Mouse (Mus musculus) kidney, embryonic 15.5 days (tissue): Measurements from ENCODE around the gene Gm20538. TPM values are rescaled to one million over a fixed set of nuclear protein-coding genes. Genes with fewer than 3 reads are reported as not detected.

Source experiments
- ATAC-seq: fragments of 200-750 bp; cut with Nextera tagmentation; replicated peaks from 2 replicates; pipeline ENCODE4 v1.8.0; 2017; ENCODE audit warnings: moderate TSS enrichment; ENCODE audit not compliant: low FRiP score
- H3K27ac ChIP-seq: fragments of 300-500 bp; sonication (generic); 2 replicates; pipeline ENCODE4 v1.5.1; 2015; ENCODE audit warnings: mild to moderate bottlenecking, inconsistent platforms
- H3K27me3 ChIP-seq: fragments of 300-500 bp; sonication (generic); 2 replicates; pipeline ENCODE4 v1.6.1; 2015; ENCODE audit warnings: inconsistent platforms
- H3K36me3 ChIP-seq: fragments of 300-500 bp; sonication (generic); 2 replicates; pipeline ENCODE4 v1.6.1; 2015; ENCODE audit warnings: inconsistent platforms
- H3K4me1 ChIP-seq: fragments of 300-500 bp; sonication (generic); 2 replicates; pipeline ENCODE4 v1.6.1; 2015; ENCODE audit warnings: inconsistent platforms
- H3K4me2 ChIP-seq: fragments of 300-500 bp; sonication (generic); 2 replicates; pipeline ENCODE4 v1.6.1; 2015; ENCODE audit warnings: moderate library complexity, mild to moderate bottlenecking, inconsistent platforms
- H3K4me3 ChIP-seq: fragments of 300-500 bp; sonication (generic); replicated peaks from 2 replicates; pipeline ENCODE4 v1.5.1; 2015; ENCODE audit warnings: mild to moderate bottlenecking, inconsistent platforms
- H3K9ac ChIP-seq: fragments of 300-500 bp; sonication (generic); 2 replicates; pipeline ENCODE4 v1.6.1; 2015; ENCODE audit warnings: mild to moderate bottlenecking, inconsistent platforms
- H3K9me3 ChIP-seq: fragments of 300-500 bp; sonication (generic); replicated peaks from 2 replicates; pipeline ENCODE4 v1.6.1; 2016; ENCODE audit warnings: inconsistent platforms
- WGBS: fragments of 180-500 bp; shearing (Covaris S2); methylation state at CpG from one replicate; pipeline ENCODE4 v1.1.7; 2015; ENCODE audit warnings: mixed read lengths; 5-methylcytosine and 5-hydroxymethylcytosine counted together
- polyA plus RNA-seq: library from polyadenylated mRNA; unstranded; fragments of >200 nt; fragmentation: Nextera tagmentation; extraction: Ambion mirVana; gene quantifications from 2 replicates; pipeline ENCODE4 v1.2.1, GENCODE M21; 2015

The Gm20538 gene
- polyA plus RNA-seq, 1 experiment from 2014 or later, result not detected

DNA sequence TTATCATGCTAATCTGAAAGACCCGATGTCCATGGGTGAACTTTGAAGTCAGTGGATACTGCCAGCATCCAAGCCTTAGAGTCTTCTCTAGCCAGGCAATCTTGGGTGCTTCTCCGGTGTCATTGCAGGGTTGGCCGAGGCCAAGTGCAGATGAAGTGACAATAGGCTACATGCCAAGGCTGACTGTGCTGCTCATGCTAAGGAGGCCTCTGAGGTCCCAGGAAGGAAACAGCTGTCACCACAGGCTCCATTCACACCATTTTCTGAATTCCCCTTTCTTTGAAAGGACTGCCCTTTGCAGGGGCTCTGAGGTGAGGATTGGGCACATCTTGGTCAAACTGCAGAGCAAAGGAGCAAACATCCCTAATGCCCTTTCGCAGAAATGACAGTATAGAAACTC is 49.9 kb downstream of the Gm20538 start:
- Histone ChIP-seq H3K36me3 (no peaks in the 10 kb centered on the region), H3K27me3 (peaks cover 24% of the 10 kb centered on the region; the same call in 1 of the 2 replicates), H3K9ac (no peak overlapping the region), H3K4me3 (no peak overlapping the region), H3K27ac (no peak overlapping the region), H3K9me3 (no peaks in the 10 kb centered on the region), H3K4me2 (no peak overlapping the region), H3K4me1 (peaks cover 30% of the 10 kb centered on the region)
- no peak for ATAC-seq
- 69% methylated on average over 4 of the region's 4 CpGs for WGBS

GRCm38 (mm10) chr19:44501925-44502324 is 50.7 kb downstream of the Gm20538 start:
- Histone ChIP-seq H3K9me3 (no peaks in the 10 kb centered on the region), H3K9ac (no peak overlapping the region), H3K27me3 (peaks cover 21% of the 10 kb centered on the region; the same call in 1 of the 2 replicates), H3K36me3 (no peaks in the 10 kb centered on the region), H3K4me1 (peaks cover 30% of the 10 kb centered on the region), H3K4me3 (no peak overlapping the region), H3K4me2 (no peak overlapping the region), H3K27ac (no peak overlapping the region)
- ATAC-seq, result no peak
- 55% methylated on average over 6 of the region's 6 CpGs for WGBS

- peak; percentile 40; the same call in 1 of the 2 replicates for ATAC-seq
- Histone ChIP-seq H3K27ac (peak overlapping the region; percentile 42; the same call in 1 of the 2 replicates), H3K27me3 (peaks cover 24% of the 10 kb centered on the region; the same call in 1 of the 2 replicates), H3K4me2 (no peak overlapping the region), H3K9ac (no peak overlapping the region), H3K36me3 (no peaks in the 10 kb centered on the region), H3K4me3 (no peak overlapping the region), H3K9me3 (no peaks in the 10 kb centered on the region), H3K4me1 (peaks cover 30% of the 10 kb centered on the region)
- WGBS, result 21% methylated on average over 5 of the region's 5 CpGs
Measured at GRCm38 (mm10) chr19:44500240-44500639, 52.4 kb downstream of the Gm20538 start.

DNA sequence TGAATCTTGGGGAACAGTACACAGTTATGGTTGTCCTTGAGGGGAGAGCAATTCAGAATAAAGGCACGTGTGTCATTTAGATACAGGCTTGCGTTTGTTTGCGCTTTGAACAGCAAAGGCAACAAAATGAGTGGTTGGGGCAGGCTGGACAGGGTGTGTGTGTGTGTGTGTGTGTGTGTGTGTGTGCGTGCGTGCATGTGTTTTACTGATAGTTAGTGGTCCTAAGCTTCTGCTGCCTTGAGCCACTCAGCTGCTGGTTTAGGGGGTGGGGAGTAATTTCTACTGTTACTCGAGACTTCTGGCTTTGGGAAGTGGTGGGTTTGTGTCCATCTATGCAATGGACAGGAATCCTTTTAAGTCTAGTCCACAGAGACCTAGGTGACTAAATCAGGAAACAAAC is 53.7 kb downstream of the Gm20538 start:
- Histone ChIP-seq H3K27ac (peak overlapping the region; percentile 66; the same call in 1 of the 2 replicates), H3K9me3 (no peaks in the 10 kb centered on the region), H3K9ac (no peak overlapping the region), H3K4me1 (peaks cover 30% of the 10 kb centered on the region), H3K4me2 (no peak overlapping the region), H3K4me3 (no peak overlapping the region), H3K27me3 (peaks cover 22% of the 10 kb centered on the region; the same call in 1 of the 2 replicates), H3K36me3 (no peaks in the 10 kb centered on the region)
- no peak for ATAC-seq
- 27% methylated on average over 6 of the region's 6 CpGs for WGBS

- no peak for ATAC-seq
- WGBS, result 76% methylated on average over 10 of the region's 10 CpGs
- H3K4me2 ChIP-seq, result no peak overlapping the region
- H3K36me3 ChIP-seq, result no peaks in the 10 kb centered on the region
- H3K27ac ChIP-seq, result no peak overlapping the region
- H3K4me3 ChIP-seq, result no peak overlapping the region
- peaks cover 26% of the 10 kb centered on the region; the same call in 1 of the 2 replicates for H3K27me3 ChIP-seq
- peaks cover 26% of the 10 kb centered on the region for H3K4me1 ChIP-seq
- no peaks in the 10 kb centered on the region for H3K9me3 ChIP-seq
- no peak overlapping the region for H3K9ac ChIP-seq
Measured at GRCm38 (mm10) chr19:44496941-44497340, 55.7 kb downstream of the Gm20538 start.

GRCm38 (mm10) chr19:44496511-44496910 is 56.1 kb downstream of the Gm20538 start:
- WGBS, result 62% methylated on average over 8 of the region's 8 CpGs

More at GRCm38 (mm10) chr19:44496511-44496910, 56.1 kb downstream of the Gm20538 start:
- H3K27ac ChIP-seq, result no peak overlapping the region
- no peaks in the 10 kb centered on the region for H3K36me3 ChIP-seq
- no peaks in the 10 kb centered on the region for H3K9me3 ChIP-seq
- H3K9ac ChIP-seq, result no peak overlapping the region
- ATAC-seq, result no peak
- H3K4me1 ChIP-seq, result peaks cover 23% of the 10 kb centered on the region
- H3K4me2 ChIP-seq, result no peak overlapping the region
- no peak overlapping the region for H3K4me3 ChIP-seq
- peaks cover 29% of the 10 kb centered on the region; the same call in 1 of the 2 replicates for H3K27me3 ChIP-seq

Other genes with a start within 250 kb of the Gm20538 start
- 0.09 and 0.10 TPM in 2 replicates for gene Scd4, start 219.7 kb downstream of the Gm20538 start, polyA plus RNA-seq
- 4.1 and 5.2 TPM in 2 replicates for gene Scd1, start 145.0 kb downstream of the Gm20538 start, polyA plus RNA-seq
- 2.6 and 3.4 TPM in 2 replicates for gene Wnt8b, start 59.4 kb downstream of the Gm20538 start, polyA plus RNA-seq
- 1.1 and 1.3 TPM in 2 replicates for gene Sec31b, start 7.0 kb downstream of the Gm20538 start, polyA plus RNA-seq
- gene Ndufb8, start 2.6 kb upstream of the Gm20538 start, polyA plus RNA-seq, result 599 and 609 TPM in 2 replicates
- 32.4 and 32.5 TPM in 2 replicates for gene Hif1an, start 10.0 kb upstream of the Gm20538 start, polyA plus RNA-seq
- 34.6 and 36.9 TPM in 2 replicates for gene Pax2, start 203.2 kb upstream of the Gm20538 start, polyA plus RNA-seq